Mouse (Mus musculus) megakaryocyte, embryonic 14.5 days (primary cell): ENCODE measurements around the gene Eif2b3. TPM values are rescaled to one million over a fixed set of nuclear protein-coding genes. Genes with fewer than 3 reads are reported as not detected.

Source experiments
- H3K27me3 ChIP-seq: replicated peaks from 2 replicates; pipeline ENCODE3; 2012; ENCODE audit warnings: inconsistent platforms
- H3K36me3 ChIP-seq: replicated peaks from 2 replicates; pipeline ENCODE3; 2012; ENCODE audit warnings: low read length, inconsistent platforms, mixed read lengths
- H3K4me1 ChIP-seq: 2 replicates; pipeline ENCODE4 v1.6.1; 2012; ENCODE audit warnings: inconsistent platforms
- H3K4me3 ChIP-seq: replicated peaks from 2 replicates; pipeline ENCODE3; 2012; ENCODE audit warnings: moderate library complexity, mild to moderate bottlenecking, inconsistent platforms
- H3K9me3 ChIP-seq: 2 replicates; pipeline ENCODE4 v1.6.1; 2012; ENCODE audit warnings: inconsistent platforms
- FLI1 ChIP-seq: IDR thresholded peaks from 2 replicates; pipeline ENCODE4 v1.6.1; 2012; ENCODE audit warnings: low read length, inconsistent platforms, mixed read lengths
- GATA1 ChIP-seq: IDR thresholded peaks from 3 replicates; pipeline ENCODE4 v1.6.1; 2012; ENCODE audit warnings: mixed read lengths, low read length, inconsistent platforms, borderline replicate concordance
- polyA plus RNA-seq: library from polyadenylated mRNA; stranded (reverse); fragments of >175 nt; gene quantifications from 2 replicates; pipeline ENCODE4 v1.2.3, GENCODE M21; 2012; ENCODE audit warnings: low replicate concordance; ENCODE audit not compliant: insufficient read depth

Gene Eif2b3
- polyA plus RNA-seq, 1 experiment = 5.3 TPM

DNA sequence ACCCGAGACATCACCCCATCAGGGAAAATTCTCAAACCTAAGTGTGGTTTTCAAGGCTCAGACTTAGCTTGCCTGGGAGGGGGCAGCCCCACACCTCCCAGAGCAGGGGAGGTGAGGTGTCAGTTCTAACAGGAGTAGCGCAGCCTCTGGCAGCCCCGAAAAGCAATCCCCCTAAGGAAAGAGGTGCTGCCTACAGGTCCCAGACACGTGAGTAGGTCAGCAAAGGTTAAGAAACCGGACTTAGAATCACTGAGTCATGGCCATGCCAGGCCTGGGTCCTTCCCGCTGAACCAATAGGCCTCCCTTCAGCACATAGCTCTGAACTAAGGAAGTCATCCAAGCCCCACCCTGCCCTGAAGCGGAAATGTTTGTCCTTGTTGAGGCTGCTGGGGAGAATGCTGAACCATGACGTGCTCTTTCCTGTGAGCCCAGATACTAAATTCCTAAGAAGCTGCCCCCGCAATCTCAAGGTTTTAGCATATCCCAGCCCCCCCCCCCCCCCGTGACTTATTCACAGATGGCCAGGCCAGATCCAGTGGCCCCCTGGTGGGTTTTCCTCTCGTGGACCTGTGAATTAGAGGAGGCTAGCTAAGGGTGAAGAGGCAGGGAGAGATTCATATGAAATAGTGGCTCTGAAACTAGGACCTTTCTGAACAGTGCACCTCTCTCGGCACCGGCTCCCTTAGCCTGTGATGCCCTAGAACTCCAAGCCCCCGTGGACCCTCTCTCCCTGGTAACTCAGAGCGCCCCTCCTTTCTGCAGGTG lies 106.9 kb downstream of the Eif2b3 start:
- no peaks in the 10 kb centered on the region for H3K27me3 ChIP-seq
- H3K4me3 ChIP-seq = peak overlapping the region; percentile 91
- H3K36me3 ChIP-seq = peaks cover 51% of the 10 kb centered on the region
- no peaks in the 10 kb centered on the region for H3K9me3 ChIP-seq
- TF ChIP-seq GATA1 = no peak
- TF ChIP-seq FLI1 = no peak
- H3K4me1 ChIP-seq = peaks cover 96% of the 10 kb centered on the region

DNA sequence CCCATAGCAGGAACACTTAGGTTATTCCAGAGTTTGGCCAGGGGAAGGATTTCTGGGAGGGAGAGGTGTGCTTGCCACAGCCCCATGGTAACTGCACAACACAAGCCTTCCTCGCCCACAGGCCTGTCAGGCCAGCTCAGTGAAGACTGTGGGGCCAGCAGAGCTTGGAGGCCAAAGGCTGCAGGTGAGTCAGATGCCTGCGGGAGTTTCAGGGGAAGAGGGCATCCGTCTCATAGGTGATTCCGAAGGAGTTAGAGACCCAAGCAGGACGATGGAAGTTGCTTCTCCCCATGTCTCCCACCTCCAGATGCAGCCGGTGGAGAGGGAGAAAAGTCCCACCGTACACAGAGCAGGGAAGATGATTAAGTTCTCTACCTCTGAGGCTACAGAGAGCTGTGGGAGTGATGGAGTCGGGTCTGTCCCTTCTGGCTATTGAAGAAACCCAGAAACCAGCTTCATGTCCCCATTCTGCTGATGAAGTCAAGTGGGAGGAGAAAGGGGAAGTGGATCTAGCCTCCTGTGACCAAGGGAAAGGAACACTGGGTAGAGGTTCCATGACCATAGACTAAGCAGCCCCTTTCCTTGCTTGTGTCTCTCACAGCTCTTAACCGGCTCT lies 107.6 kb downstream of the Eif2b3 start, which contains the start of gene Tctex1d4:
Gene Tctex1d4 (plus strand): TSS at position 120 of the 616 bp plus-strand sequence.
- Histone ChIP-seq H3K4me3 (peak within 1 kb of the TSS; percentile 91), H3K9me3 (no peaks in the 10 kb centered on the region), H3K27me3 (no peaks in the 10 kb centered on the region), H3K4me1 (peaks cover 96% of the 10 kb centered on the region), H3K36me3 (peaks cover 57% of the 10 kb centered on the region)
- no peak for TF ChIP-seq GATA1
- no peak for TF ChIP-seq FLI1

DNA sequence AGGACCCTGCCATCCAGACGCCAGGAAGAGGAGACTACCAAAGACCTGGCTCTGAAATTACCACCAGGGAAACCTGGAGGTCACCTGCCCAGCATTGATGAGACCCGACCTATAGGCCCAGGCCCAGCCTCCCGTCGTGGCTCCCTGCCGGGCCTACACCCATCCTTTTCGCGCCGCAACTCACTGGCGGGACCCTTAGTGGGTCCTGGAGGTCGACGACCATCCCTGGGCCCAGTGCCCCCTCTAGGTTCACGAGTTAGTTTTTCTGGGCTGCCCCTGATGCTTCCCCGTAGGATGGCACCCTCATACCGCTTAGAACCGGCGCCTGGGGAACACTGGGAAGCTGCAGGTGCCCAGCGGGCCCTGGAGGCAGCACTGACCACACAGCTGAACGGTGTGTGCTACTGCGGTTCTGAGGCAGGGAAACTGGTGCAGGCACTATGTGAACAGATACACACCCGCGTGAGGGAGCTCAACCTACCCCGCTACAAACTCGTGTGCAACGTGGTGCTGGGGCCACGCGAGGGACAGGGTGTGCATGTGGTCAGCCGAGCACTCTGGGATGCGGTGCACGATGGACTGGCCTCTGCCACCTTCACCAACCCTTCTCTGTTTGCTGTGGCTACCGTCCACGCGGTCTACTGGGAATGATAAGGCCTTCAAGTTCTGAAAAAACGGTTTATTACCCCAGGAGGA lies 108.9 kb downstream of the Eif2b3 start:
- peaks cover 63% of the 10 kb centered on the region for H3K36me3 ChIP-seq
- no peak for TF ChIP-seq FLI1
- TF ChIP-seq GATA1 = no peak
- H3K4me1 ChIP-seq = peaks cover 96% of the 10 kb centered on the region
- peak overlapping the region; percentile 31 for H3K4me3 ChIP-seq
- no peaks in the 10 kb centered on the region for H3K27me3 ChIP-seq
- no peaks in the 10 kb centered on the region for H3K9me3 ChIP-seq

DNA sequence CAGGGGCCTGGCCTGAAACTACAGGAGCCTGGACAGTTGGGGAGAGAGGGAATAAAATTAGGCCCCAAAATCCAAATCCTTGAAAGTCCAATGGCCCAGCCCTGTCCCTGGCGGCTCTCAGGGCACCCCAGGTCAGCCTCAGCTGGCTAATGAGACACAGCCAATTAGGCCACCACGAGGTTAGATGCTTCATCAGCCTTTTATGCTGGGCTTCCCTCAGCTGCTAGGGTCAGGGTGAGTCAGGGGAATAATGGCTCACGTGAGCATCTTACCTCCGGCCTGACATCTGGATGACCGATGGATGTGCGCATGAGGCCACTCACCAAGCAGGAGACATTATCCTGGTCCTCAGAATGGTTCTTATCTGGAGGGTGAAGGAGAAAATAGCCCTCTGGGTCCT lies 111.6 kb downstream of the Eif2b3 start:
- peaks cover 63% of the 10 kb centered on the region for H3K36me3 ChIP-seq
- H3K4me1 ChIP-seq = peaks cover 93% of the 10 kb centered on the region

DNA sequence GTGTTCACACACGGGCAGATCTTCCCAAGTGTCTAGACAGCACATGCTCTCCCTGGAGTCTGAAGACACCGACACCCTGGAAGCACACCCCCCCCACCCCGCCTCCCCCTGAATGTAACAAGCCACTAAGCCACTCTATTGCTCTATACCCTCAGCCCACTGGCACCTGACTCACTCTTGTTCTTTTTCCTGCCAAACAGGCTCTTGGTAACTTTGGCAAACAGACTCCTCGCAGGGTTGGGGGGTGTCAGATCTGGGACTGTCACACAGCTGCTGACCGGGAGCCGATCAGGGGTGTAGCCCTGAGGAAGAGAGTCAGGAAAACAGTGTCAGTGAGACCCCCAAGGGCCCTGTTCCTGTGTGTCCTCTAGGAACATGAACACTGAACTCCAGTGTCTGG lies 112.0 kb downstream of the Eif2b3 start:
- Histone ChIP-seq H3K27me3 (no peaks in the 10 kb centered on the region), H3K9me3 (no peaks in the 10 kb centered on the region), H3K4me1 (peaks cover 93% of the 10 kb centered on the region), H3K4me3 (no peak overlapping the region), H3K36me3 (peaks cover 63% of the 10 kb centered on the region)
- no peak for TF ChIP-seq GATA1
- no peak for TF ChIP-seq FLI1

More for the DNA sequence above, 111.6 kb downstream of the Eif2b3 start:
- Histone ChIP-seq H3K9me3 (no peaks in the 10 kb centered on the region), H3K27me3 (no peaks in the 10 kb centered on the region), H3K4me3 (no peak overlapping the region)
- TF ChIP-seq GATA1 (no peak), FLI1 (no peak)

DNA sequence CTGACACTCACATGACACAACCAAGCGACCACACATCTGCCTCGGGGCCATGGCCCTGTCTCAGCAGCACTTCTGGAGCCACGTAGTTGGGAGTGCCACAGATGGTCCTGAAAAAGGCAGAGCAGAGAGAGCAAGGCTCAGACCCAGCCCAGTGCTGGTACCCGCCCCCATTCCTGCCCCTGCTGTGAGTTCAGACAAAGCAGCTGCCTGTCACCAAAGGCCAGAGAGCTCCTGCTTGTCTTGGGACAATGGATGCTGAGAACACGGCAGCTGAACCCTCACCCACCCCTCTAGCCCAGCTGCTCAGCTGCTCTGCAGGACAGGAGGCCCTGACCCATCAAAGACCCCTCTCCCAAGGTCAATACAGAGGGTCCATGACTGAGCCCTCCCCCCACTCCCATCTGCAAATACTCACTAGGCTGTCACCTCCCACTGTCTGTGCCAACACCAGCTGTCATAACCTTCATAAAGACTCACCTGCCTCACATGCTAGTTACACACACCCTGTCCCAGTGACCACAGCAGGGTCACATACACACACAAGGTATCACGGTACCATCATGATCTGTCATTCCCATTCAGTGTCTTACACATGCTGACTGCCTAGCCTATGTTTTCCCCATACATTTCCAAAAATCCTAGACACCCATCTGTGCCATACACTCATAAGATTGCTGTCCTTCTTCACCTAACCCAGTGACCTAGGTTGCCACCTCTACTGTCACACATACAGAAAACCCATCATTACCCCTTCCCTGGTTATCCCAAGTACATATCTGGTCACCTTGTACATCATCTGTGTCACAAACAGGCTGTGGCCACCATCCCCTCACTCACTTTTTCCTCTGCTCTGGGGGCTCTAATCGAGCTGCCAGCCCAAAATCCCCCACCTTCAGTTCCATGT lies 112.9 kb downstream of the Eif2b3 start:
- peaks cover 90% of the 10 kb centered on the region for H3K4me1 ChIP-seq

DNA sequence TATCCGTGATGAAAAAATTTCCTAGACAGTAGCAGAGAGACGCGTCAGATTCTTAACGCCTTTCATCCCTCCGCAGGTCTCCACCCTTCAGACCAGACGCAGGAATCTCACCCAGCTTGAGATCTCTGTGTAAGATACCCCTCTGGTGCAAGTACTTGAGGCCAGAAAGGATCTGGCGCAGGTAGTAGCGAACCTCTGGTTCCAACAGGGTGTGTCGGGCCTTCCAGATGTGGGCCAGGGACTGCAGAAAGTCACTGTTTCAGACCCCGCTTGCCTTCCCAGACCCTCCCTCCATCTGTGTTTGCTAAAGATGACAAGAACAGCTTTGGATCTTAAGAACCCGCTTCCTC lies 113.6 kb downstream of the Eif2b3 start:
- peaks cover 83% of the 10 kb centered on the region for H3K4me1 ChIP-seq
- TF ChIP-seq FLI1 (no peak), GATA1 (no peak)
- H3K27me3 ChIP-seq = no peaks in the 10 kb centered on the region
- H3K9me3 ChIP-seq = no peaks in the 10 kb centered on the region
- H3K36me3 ChIP-seq = peaks cover 51% of the 10 kb centered on the region
- peak overlapping the region; percentile 96 for H3K4me3 ChIP-seq

More for the DNA sequence above, 112.9 kb downstream of the Eif2b3 start:
- Histone ChIP-seq H3K9me3 (no peaks in the 10 kb centered on the region), H3K4me3 (peak overlapping the region; percentile 96), H3K27me3 (no peaks in the 10 kb centered on the region), H3K36me3 (peaks cover 56% of the 10 kb centered on the region)
- no peak for TF ChIP-seq FLI1
- no peak for TF ChIP-seq GATA1

DNA sequence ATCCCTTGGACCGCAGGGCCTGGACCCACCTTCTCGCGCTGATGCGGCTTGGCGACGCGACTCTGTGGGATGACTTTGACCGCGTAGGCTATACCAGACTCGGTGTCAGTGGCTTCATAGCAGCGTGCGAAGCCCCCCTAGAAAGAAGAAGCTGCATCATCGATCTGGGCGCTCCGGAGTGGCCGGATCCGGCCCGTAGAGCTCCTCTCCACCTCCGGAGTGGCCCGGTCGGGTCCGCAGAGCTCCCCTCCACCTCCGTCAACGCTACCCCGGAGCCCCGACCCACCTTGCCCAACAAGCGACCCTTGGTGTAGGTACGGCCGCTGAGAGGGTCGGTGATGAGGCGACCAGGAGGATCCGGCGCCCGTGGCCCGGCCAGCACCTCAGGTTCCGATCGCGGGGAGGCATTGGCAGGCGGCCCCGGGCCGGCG lies 114.2 kb downstream of the Eif2b3 start:
- no peaks in the 10 kb centered on the region for H3K27me3 ChIP-seq
- peak overlapping the region; percentile 96 for H3K4me3 ChIP-seq
- peaks cover 45% of the 10 kb centered on the region for H3K36me3 ChIP-seq
- peaks cover 81% of the 10 kb centered on the region for H3K4me1 ChIP-seq
- TF ChIP-seq FLI1 = no peak
- no peak for TF ChIP-seq GATA1
- no peaks in the 10 kb centered on the region for H3K9me3 ChIP-seq

DNA sequence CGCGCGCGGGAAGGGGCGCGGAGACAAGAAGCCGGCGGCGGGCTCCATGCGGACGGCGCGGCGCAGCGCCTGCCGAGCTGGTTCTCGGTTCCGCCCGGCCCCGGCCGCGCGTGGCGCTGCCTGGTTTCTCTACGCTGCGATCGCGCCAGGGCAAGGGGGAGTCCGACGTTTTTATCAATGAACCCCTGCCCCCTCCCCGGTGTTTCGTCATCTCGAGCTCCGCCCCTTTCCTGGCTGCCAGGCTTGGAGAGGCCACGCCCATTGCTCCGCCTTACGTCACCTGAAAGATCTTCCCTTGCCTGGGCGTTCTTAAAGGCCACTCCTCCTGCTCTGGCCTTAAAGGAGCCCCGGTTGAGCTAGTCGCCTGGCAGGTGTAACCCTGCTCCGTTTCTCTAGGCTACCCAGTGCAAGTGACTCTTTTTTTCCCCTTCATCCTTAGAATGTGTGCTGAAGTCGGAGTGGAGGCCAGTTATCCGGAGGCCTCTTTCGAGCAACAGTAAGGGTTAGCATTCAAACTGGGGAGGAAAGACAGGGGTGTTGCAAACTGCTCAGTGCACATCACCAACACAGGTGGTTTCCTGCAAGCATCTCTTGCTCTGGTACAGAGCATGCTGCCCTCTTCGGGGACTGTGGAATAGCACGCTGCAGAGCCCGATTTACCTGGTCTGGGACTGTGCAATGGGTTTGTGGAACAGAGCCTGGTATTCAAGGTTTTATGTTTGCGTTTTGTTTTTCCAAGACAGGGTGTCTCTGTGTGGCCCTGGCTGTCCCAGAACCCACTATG lies 114.8 kb downstream of the Eif2b3 start, which contains the start of gene Plk3:
Gene Plk3 (minus strand): TSS at position 147 of the 784 bp plus-strand sequence.
- Histone ChIP-seq H3K9me3 (no peaks in the 10 kb centered on the region), H3K4me1 (peaks cover 80% of the 10 kb centered on the region), H3K4me3 (peak within 1 kb of the TSS; percentile 96), H3K36me3 (peaks cover 39% of the 10 kb centered on the region), H3K27me3 (no peaks in the 10 kb centered on the region)
- no peak for TF ChIP-seq GATA1
- no peak for TF ChIP-seq FLI1
